Mouse (Mus musculus) small intestine, adult 2 months (tissue): ENCODE data around the gene Sema4d.

ENCODE experiments used
- CTCF ChIP-seq: fragments of 200-500 bp; IDR thresholded peaks from 2 replicates; pipeline ENCODE4 v1.5.1; 2012; ENCODE audit warnings: low read depth, mild to moderate bottlenecking, control low read depth, inconsistent platforms, low read length, moderate library complexity, mixed read lengths; ENCODE audit not compliant: insufficient replicate concordance, insufficient read length; ENCODE audit errors: extremely low read depth
- POLR2A ChIP-seq: fragments of 200-500 bp; IDR thresholded peaks from 2 replicates; pipeline ENCODE4 v1.6.1; 2012; ENCODE audit warnings: low read depth, mild to moderate bottlenecking, control low read depth, inconsistent platforms, low read length, moderate library complexity

GRCm38 (mm10) chr13:51834520-51834919 is 41.0 kb upstream of the Sema4d start:
- no peak for TF ChIP-seq POLR2A
- TF ChIP-seq CTCF: no peak
